Mouse (Mus musculus) bone marrow macrophage, adult 2 months (primary cell): ENCODE data around the gene Gpd1. TPM values are rescaled to one million over a fixed set of nuclear protein-coding genes. Genes with fewer than 3 reads are reported as not detected.
"Not testable (repeated sequence)": the region's sequence is repeated elsewhere in the genome, so short reads cannot be mapped to it uniquely, and the experiment has no call there.

Experiments
- H3K27ac ChIP-seq: 2 replicates; pipeline ENCODE4 v1.5.1; 2012; ENCODE audit warnings: low read depth, low read length; ENCODE audit not compliant: insufficient read depth
- H3K4me1 ChIP-seq: 2 replicates; pipeline ENCODE4 v1.6.1; 2012; ENCODE audit warnings: low read length; ENCODE audit not compliant: control insufficient read depth, insufficient read depth
- H3K4me3 ChIP-seq: 2 replicates; pipeline ENCODE4 v1.5.1; 2012; ENCODE audit warnings: mild to moderate bottlenecking, low read length, moderate library complexity; ENCODE audit not compliant: insufficient read depth
- CTCF ChIP-seq: IDR thresholded peaks from 2 replicates; pipeline ENCODE4 v1.5.1; 2012; ENCODE audit warnings: low read depth, mild to moderate bottlenecking, low read length, moderate library complexity
- POLR2A ChIP-seq: IDR thresholded peaks from 2 replicates; pipeline ENCODE4 v1.6.1; 2012; ENCODE audit warnings: mild to moderate bottlenecking, low read depth, low read length, borderline replicate concordance
- polyA plus RNA-seq: library from polyadenylated mRNA; stranded (reverse); fragments of >200 nt; gene quantifications from 2 replicates; pipeline ENCODE4 v1.2.4, GENCODE M21; 2012; ENCODE audit not compliant: missing spikeins, insufficient read depth, insufficient read length

The Gpd1 gene
- polyA plus RNA-seq, 1 experiment, result 1.2 TPM

GRCm38 (mm10) chr15:99771004-99771500 lies 53.7 kb downstream of the Gpd1 start:
- TF ChIP-seq POLR2A, result no peak
- TF ChIP-seq CTCF, result no peak
- H3K27ac ChIP-seq, result no peak overlapping the region
- peak overlapping the region; percentile 77 for H3K4me3 ChIP-seq
- H3K4me1 ChIP-seq, result peaks cover 10% of the 10 kb centered on the region

GRCm38 (mm10) chr15:99771601-99772276 lies 54.4 kb downstream of the Gpd1 start:
- TF ChIP-seq CTCF, result no peak
- no peak for TF ChIP-seq POLR2A
- Histone ChIP-seq H3K27ac (peak overlapping the region; percentile 53), H3K4me3 (peak overlapping the region; percentile 77), H3K4me1 (peaks cover 8% of the 10 kb centered on the region)

- Histone ChIP-seq H3K4me3 (peak overlapping the region; percentile 77), H3K4me1 (peaks cover 8% of the 10 kb centered on the region), H3K27ac (peak overlapping the region; percentile 53)
- no peak for TF ChIP-seq CTCF
- peak; percentile 98 for TF ChIP-seq POLR2A
Measured at GRCm38 (mm10) chr15:99772277-99772880, 55.1 kb downstream of the Gpd1 start.

GRCm38 (mm10) chr15:99772881-99772924 lies 55.4 kb downstream of the Gpd1 start, which contains the start of gene Cers5:
Cers5 (minus strand) TSS chr15:99772885.
- Histone ChIP-seq H3K27ac (peak within 1 kb of the TSS; percentile 53), H3K4me3 (peak within 1 kb of the TSS; percentile 77)
- not testable (repeated sequence) for H3K4me1 ChIP-seq

GRCm38 (mm10) chr15:99772925-99773324 lies 55.6 kb downstream of the Gpd1 start:
- Histone ChIP-seq H3K4me3 (peak overlapping the region; percentile 77; the same call in 1 of the 2 replicates), H3K4me1 (peaks cover 7% of the 10 kb centered on the region), H3K27ac (peak overlapping the region; percentile 3; the same call in 1 of the 2 replicates)
- TF ChIP-seq POLR2A, result no peak
- TF ChIP-seq CTCF, result no peak

Other genes starting within 250 kb of the Gpd1 start
- gene Bcdin3d, start 242.8 kb upstream of the Gpd1 start, polyA plus RNA-seq, result 5.2 and 6.7 TPM in 2 replicates
- gene Faim2, start 189.3 kb upstream of the Gpd1 start, polyA plus RNA-seq, result 0.05 TPM in 1 of 2 replicates, not detected in the other
- gene Aqp2, start 138.5 kb upstream of the Gpd1 start, polyA plus RNA-seq, result not detected in 2 replicates
- gene Aqp5, start 126.7 kb upstream of the Gpd1 start, polyA plus RNA-seq, result not detected in 2 replicates
- not detected in 2 replicates for gene Aqp6, start 116.1 kb upstream of the Gpd1 start, polyA plus RNA-seq
- gene Racgap1, start 65.9 kb upstream of the Gpd1 start, polyA plus RNA-seq, result 55.8 and 56.8 TPM in 2 replicates
- not detected in 2 replicates for gene Asic1, start 47.1 kb upstream of the Gpd1 start, polyA plus RNA-seq
- gene Smarcd1, start 15.4 kb upstream of the Gpd1 start, polyA plus RNA-seq, result 17.7 and 19.4 TPM in 2 replicates
- not detected in 2 replicates for gene Gm17349, start 12.0 kb upstream of the Gpd1 start, polyA plus RNA-seq
- 62.3 and 71.3 TPM in 2 replicates for gene Cox14, start 8.1 kb downstream of the Gpd1 start, polyA plus RNA-seq
- gene Cers5, start 55.4 kb downstream of the Gpd1 start, polyA plus RNA-seq, result 74.9 and 77.3 TPM in 2 replicates
- 45.3 and 49.3 TPM in 2 replicates for gene Lima1, start 157.9 kb downstream of the Gpd1 start, polyA plus RNA-seq
- gene Fam186a, start 249.5 kb downstream of the Gpd1 start, polyA plus RNA-seq, result not detected in 2 replicates